Mouse (Mus musculus): Measurements from ENCODE around the gene Tspan5.

Gene Tspan5

GRCm38 (mm10) chr3:138812565-138812964 is 70.6 kb downstream of the Tspan5 start:
- DNase-seq (ENCODE audit: low spot score): no peak

- no peak for DNase-seq (ENCODE audit: low spot score)
Measured at GRCm38 (mm10) chr3:138813139-138813810, 71.3 kb downstream of the Tspan5 start.

DNA sequence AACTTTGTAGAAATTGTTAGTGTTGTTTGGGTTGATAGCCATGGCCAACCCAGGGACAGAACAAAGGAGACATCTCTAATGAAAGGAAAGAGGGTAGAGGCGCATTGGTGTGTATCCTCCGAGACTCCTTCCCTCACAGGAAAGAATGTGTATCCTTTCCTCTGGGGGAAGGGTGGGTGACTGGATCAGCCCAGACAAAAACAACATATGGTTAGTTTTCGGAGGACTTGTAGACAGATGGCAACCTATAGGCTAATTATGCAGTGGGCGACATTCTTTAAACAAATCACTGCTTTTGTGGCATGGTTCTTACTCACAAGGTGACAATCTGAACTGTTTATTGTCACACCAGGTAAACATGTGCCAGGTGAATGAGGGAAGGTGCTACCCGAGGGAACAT is 72.5 kb downstream of the Tspan5 start:
- no peak for DNase-seq (ENCODE audit: low spot score)

- no peak for DNase-seq (ENCODE audit: low spot score)
Measured at GRCm38 (mm10) chr3:138815127-138815837, 73.3 kb downstream of the Tspan5 start.

GRCm38 (mm10) chr3:138816888-138817656 is 75.1 kb downstream of the Tspan5 start:
- DNase-seq (ENCODE audit: low spot score): no peak

DNA sequence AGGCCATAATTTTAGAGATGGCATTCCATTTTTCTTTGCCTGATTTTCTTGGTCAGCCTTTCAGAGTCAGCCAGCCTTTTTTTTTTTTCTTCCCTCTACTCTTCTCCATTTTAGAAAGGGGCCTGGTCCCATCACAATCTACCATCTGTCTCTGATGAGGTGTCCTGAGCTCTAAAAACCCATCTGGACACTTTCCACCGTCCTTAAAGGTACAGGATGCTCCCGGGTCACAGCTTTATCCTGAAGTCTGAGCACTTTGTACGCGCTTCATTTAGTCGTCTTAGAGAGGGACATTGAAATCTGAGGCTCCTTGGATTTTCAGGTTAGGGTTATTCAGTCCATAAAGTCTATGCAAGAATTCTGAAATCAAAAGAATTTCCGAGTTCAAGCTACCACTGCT is 77.9 kb downstream of the Tspan5 start:
- DNase-seq (ENCODE audit: low spot score): no peak

- no peak for DNase-seq (ENCODE audit: low spot score)
Measured at GRCm38 (mm10) chr3:138820296-138820695, 78.3 kb downstream of the Tspan5 start.

DNA sequence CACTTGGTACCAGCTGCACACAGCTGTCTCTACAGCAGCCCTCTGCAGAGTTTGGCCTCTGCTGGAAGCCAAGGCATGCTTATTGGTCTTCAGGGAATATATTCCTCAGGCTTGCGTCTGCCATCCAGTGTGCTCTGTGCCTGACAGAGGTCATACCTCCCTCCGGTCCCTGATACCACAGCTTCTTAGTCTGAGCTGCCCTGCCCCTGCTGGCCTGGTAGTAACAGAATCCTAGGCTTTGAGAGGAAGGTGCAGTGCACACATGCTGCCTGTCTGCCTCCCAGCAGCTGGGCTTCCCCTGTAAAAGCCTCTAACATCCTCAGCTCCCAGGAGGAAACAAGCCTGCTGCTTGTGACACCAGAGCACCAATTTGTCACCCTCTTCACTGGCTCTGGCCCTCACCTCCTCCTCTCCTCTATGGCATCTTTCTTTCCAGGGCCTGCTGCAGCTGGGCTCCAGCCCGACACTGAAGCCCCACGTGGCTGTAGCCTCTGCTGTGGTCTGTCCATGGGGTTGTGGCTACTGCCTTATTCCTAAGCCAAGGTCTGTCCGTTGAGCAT is 80.0 kb downstream of the Tspan5 start:
- DNase-seq (ENCODE audit: low spot score): peak; percentile 33

GRCm38 (mm10) chr3:138823857-138824256 is 81.9 kb downstream of the Tspan5 start:
- DNase-seq (ENCODE audit: low spot score): no peak

DNA sequence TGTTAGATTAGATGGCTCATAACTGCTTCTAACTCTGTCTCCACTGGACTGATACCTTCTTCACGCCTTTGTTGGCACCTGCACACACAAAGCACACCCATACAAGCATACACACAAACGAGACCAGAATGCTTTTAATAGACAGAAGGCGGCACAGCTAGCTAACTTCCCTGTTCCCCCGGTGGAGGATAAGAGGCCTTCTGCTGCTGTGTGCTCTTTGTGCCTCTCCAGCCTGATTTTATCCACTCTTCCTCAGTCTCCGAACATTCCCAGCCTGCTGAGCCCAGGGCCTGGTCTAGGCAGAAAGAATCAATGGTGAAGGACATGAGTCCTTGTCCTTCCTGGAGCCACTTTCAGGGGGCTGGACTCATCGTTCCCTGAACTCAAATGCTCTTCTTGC is 83.3 kb downstream of the Tspan5 start:
- DNase-seq (ENCODE audit: low spot score): no peak

DNA sequence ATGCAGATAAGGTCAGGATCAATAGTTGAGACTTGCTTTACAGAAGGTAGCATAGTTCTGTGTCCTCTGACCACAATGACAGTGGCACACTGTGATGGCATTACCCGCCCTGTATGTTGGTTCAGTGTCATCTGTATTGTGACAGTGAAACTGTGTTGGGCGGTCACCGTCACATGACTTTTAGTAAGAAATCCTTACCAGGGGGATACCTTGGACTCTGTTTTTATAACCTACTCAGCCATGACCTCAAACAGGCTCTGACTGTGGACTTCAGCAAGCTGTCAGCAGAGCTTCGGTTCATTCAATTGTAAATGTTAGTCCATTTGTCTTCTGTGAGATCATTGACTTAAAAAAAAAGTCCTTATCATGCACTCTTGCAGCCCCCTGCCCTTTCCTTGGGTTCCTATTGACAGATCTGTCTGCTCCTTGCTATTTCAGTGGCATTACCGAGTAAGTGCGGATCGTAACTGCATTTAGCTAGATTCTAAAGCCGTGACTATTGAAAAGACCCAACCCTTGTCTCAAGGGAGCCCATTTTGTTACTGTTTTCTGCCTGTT is 84.3 kb downstream of the Tspan5 start:
- no peak for DNase-seq (ENCODE audit: low spot score)

- DNase-seq (ENCODE audit: low spot score): no peak
Measured at GRCm38 (mm10) chr3:138832827-138833517, 91.0 kb downstream of the Tspan5 start.

GRCm38 (mm10) chr3:138834174-138834573 is 92.2 kb downstream of the Tspan5 start:
- DNase-seq (ENCODE audit: low spot score): no peak

DNA sequence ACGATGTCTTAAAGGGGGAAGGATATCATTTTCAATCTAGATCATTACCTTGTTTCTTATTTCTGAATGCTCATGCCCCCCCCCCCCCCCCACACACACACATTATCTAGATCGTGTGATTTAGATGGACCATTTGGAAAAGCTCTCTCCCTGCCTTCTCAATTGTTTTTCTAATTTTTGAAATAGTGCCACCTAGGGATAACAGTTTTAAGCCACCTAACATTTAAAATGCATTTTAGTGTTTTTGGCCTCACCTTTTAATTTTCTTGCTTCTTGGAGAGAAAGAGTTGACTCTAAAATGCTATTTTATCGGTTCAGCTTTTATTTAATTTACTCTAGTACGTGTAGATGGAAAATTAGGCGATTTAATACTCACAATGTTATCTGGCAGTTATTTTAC is 94.9 kb downstream of the Tspan5 start:
- no peak for DNase-seq (ENCODE audit: low spot score)

GRCm38 (mm10) chr3:138837651-138838050 is 95.7 kb downstream of the Tspan5 start:
- DNase-seq (ENCODE audit: low spot score): no peak

DNA sequence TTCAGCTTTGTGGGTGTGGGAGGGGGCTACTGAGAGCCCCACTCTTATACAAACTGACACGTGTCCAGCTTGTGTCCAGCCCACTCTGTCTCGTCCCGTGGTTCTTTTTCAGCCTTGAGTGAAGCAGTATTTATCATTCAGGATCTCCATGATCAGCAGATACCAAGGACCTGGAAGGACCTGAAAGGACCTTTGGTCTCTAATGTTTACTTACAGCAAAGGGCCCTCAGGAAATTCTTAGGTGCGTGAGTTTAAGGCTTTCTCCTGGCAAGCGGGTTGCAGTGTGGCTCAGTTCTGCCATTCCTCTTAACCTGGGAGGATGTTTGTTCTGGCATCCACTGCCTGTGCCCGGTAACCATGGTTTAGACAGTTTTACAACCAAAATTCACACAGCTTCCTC is 97.7 kb downstream of the Tspan5 start:
- no peak for DNase-seq (ENCODE audit: low spot score)

DNA sequence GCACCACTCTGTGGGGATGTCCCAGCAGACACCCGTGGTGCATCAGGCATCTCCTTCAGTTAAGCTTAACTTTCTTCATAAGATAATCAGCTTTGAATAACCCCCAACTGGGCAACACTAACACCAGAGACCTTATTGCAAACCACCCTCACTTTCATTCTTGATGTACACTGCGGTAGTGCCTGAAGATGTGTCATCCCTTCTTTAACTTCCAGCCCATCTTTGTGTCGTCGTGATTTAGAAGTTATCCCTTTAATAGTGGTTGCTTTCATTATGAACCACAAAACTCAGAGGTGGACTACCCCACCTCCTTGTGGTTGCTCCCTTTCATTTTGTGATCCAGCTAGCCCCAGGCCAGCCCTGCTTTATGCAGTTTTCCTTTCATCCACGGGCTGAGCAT is 99.3 kb downstream of the Tspan5 start:
- no peak for DNase-seq (ENCODE audit: low spot score)

- no peak for DNase-seq (ENCODE audit: low spot score)
Measured at GRCm38 (mm10) chr3:138843180-138843579, 101.2 kb downstream of the Tspan5 start.

- no peak for DNase-seq (ENCODE audit: low spot score)
Measured at GRCm38 (mm10) chr3:138843641-138844040, 101.6 kb downstream of the Tspan5 start.

- no peak for DNase-seq (ENCODE audit: low spot score)
Measured at GRCm38 (mm10) chr3:138845820-138846219, 103.8 kb downstream of the Tspan5 start.

DNA sequence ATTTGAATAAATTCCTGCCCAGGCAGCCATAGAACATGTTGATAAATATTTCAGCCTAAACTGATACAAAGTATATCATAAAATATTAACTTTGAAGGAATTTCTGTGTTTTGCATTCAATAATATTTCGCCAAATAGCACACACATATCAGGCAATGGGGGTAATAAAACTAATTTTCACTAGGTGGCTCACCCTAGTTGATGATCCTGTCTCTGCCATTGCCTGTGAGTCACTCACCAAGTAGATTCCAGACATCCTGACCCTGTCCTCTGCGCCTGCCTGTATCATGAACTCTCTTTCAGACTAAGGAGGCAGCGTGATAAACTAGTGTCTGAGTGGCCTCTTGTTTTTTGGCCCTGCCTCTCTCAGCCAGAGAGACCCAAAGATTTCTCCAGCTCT is 105.8 kb downstream of the Tspan5 start:
- DNase-seq (ENCODE audit: low spot score): no peak
